Comparison of ENCODE assay signal across 11 mouse cellular contexts in the genomic region with DNA sequence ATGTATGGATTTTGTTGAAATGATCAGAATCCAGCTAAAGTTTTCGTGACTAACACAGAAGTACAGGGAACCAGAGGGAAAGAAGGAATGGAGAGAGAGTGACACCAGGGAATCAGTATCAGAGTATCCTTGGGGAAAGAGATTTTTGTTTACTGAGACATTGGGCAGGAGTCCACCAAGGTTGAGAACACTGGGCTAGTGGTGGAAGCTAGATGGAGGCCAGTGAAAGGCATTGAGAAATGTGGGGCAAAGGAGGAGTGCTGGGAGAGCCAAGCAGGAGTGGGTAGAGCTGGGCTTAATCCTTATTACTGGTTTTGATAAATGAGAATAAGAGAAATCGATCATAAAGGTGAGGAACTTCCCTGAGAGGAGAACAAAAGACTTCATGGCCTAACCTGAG. TPM values are rescaled to one million over a fixed set of nuclear protein-coding genes. Genes with fewer than 3 reads are reported as not detected.
DNase-seq lines count a peak whose midpoint lies in the region; ATAC-seq and TF ChIP-seq lines count a peak whose summit lies in the region.
"Had no signal": no experiment of that assay in that cellular context is flagged by ENCODE, and none has a peak within 500 bp of the region (broad histone marks: within the 10 kb centered on the region; RNA-seq: fewer than 3 reads in every experiment).

No protein-coding gene starts in this region.

- no peak for TF ChIP-seq CTCF in stomach, postnatal 0 days (IDR thresholded peaks at IDR 0.05; ENCODE audit: low read depth)

- no peak for ATAC-seq in lung, embryonic 16.5 days (ENCODE audit: low read depth)
- no peak for ATAC-seq in intestine, embryonic 15.5 days
- no peak for ATAC-seq in stomach, postnatal 0 days (ENCODE audit: low FRiP score, low TSS enrichment)
- no peak for ATAC-seq in forebrain, embryonic 14.5 days
- ATAC-seq: forebrain, embryonic 13.5 days had no signal

- DNase-seq in heart, embryonic 10.5 days (ENCODE audit: low spot score), result no peak
- no peak for DNase-seq in heart, postnatal 10 days
- DNase-seq in lung, adult 18-20 months, result no peak
- no peak for DNase-seq in stomach, postnatal 0 days (ENCODE audit: low spot score)
- no peak for DNase-seq in forebrain, embryonic 14.5 days (ENCODE audit: low spot score)
- no peak for DNase-seq in layer of hippocampus, postnatal 14 days (ENCODE audit: low spot score in 2 of 2)
- DNase-seq: kidney, postnatal 14 days; midbrain, embryonic 14.5 days had no signal

- H3K27ac ChIP-seq in heart, embryonic 10.5 days, result peak overlapping the region; percentile 47; the same call in 1 of the 2 replicates
- peak overlapping the region; percentile 55 for H3K27ac ChIP-seq in lung, embryonic 16.5 days (ENCODE audit: low read length)
- H3K27ac ChIP-seq in intestine, embryonic 15.5 days, result no peak overlapping the region
- no peak overlapping the region for H3K27ac ChIP-seq in stomach, postnatal 0 days (replicated peaks)
- no peak overlapping the region for H3K27ac ChIP-seq in forebrain, embryonic 14.5 days (ENCODE audit: low read depth, low read length)
- H3K27ac ChIP-seq: forebrain, embryonic 13.5 days had no signal

- H3K9me3 ChIP-seq in heart, embryonic 10.5 days, result no peaks in the 10 kb centered on the region
- H3K9me3 ChIP-seq in lung, embryonic 16.5 days (ENCODE audit: control insufficient read depth, low read length), result no peaks in the 10 kb centered on the region
- no peaks in the 10 kb centered on the region for H3K9me3 ChIP-seq in intestine, embryonic 15.5 days
- no peaks in the 10 kb centered on the region for H3K9me3 ChIP-seq in stomach, postnatal 0 days (ENCODE audit: control insufficient read depth, low read length)
- H3K9me3 ChIP-seq in forebrain, embryonic 14.5 days (replicated peaks; ENCODE audit: control insufficient read depth, low read length), result no peaks in the 10 kb centered on the region
- H3K9me3 ChIP-seq: forebrain, embryonic 13.5 days had no signal

- no peaks in the 10 kb centered on the region for H3K27me3 ChIP-seq in heart, embryonic 10.5 days (ENCODE audit: insufficient read depth, poor library complexity, severe bottlenecking)
- no peaks in the 10 kb centered on the region for H3K27me3 ChIP-seq in lung, embryonic 16.5 days (ENCODE audit: control insufficient read depth, insufficient read depth, low read depth, low read length)
- H3K27me3 ChIP-seq in intestine, embryonic 15.5 days (replicated peaks), result no peaks in the 10 kb centered on the region
- H3K27me3 ChIP-seq in stomach, postnatal 0 days (ENCODE audit: control insufficient read depth, insufficient read depth, low read length), result no peaks in the 10 kb centered on the region
- H3K27me3 ChIP-seq in forebrain, embryonic 14.5 days (replicated peaks; ENCODE audit: control insufficient read depth, insufficient read depth, low read length), result no peaks in the 10 kb centered on the region
- H3K27me3 ChIP-seq: forebrain, embryonic 13.5 days had no signal

- 82% methylated on average over 2 of the region's 2 CpGs for WGBS in heart, embryonic 10.5 days
- WGBS in lung, embryonic 16.5 days, result 81% methylated on average over 2 of the region's 2 CpGs
- WGBS in intestine, embryonic 15.5 days, result 86% methylated on average over 2 of the region's 2 CpGs
- WGBS in stomach, postnatal 0 days, result 81% methylated on average over 2 of the region's 2 CpGs
- 78% methylated on average over 2 of the region's 2 CpGs for WGBS in forebrain, embryonic 14.5 days

- H3K36me3 ChIP-seq in heart, embryonic 10.5 days, result peaks cover 9% of the 10 kb centered on the region; the same call in 1 of the 2 replicates
- no peaks in the 10 kb centered on the region for H3K36me3 ChIP-seq in lung, embryonic 16.5 days (ENCODE audit: control insufficient read depth, insufficient read depth, low read length)
- H3K36me3 ChIP-seq in intestine, embryonic 15.5 days, result no peaks in the 10 kb centered on the region
- no peaks in the 10 kb centered on the region for H3K36me3 ChIP-seq in stomach, postnatal 0 days (ENCODE audit: control insufficient read depth, insufficient read depth, low read length)
- H3K36me3 ChIP-seq in forebrain, embryonic 14.5 days (ENCODE audit: control insufficient read depth, insufficient read depth, low read length), result no peaks in the 10 kb centered on the region

- peak overlapping the region; percentile 76 for H3K4me2 ChIP-seq in lung, embryonic 16.5 days (ENCODE audit: low read depth, low read length)
- 0 out of 2 replicates have a peak overlapping the region, but pooled peaks have one; percentile 47 for H3K4me2 ChIP-seq in intestine, embryonic 15.5 days (replicated peaks)
- H3K4me2 ChIP-seq in stomach, postnatal 0 days (replicated peaks; ENCODE audit: low read depth), result peak overlapping the region; percentile 45; the same call in 1 of the 2 replicates
- no peak overlapping the region for H3K4me2 ChIP-seq in forebrain, embryonic 14.5 days (ENCODE audit: low read length)
- H3K4me2 ChIP-seq: forebrain, embryonic 13.5 days had no signal

- intact Hi-C loops in heart, postnatal 10 days (cut with DNase I), result loop anchor here (5.0 to 10.0 kb wide), 3 partner anchors 38 to 1835 kb away; a partner anchor contains a TSS

- no peak for TF ChIP-seq EP300 in stomach, postnatal 0 days (optimal IDR thresholded peaks at IDR 0.05)

- peak overlapping the region; percentile 75 for H3K4me3 ChIP-seq in heart, embryonic 10.5 days
- peak overlapping the region; percentile 57 for H3K4me3 ChIP-seq in lung, embryonic 16.5 days (ENCODE audit: low read length)
- H3K4me3 ChIP-seq in intestine, embryonic 15.5 days (replicated peaks), result no peak overlapping the region
- no peak overlapping the region for H3K4me3 ChIP-seq in stomach, postnatal 0 days (ENCODE audit: low read depth, low read length)
- H3K4me3 ChIP-seq in forebrain, embryonic 14.5 days (ENCODE audit: low read depth, low read length), result no peak overlapping the region
- H3K4me3 ChIP-seq: forebrain, embryonic 13.5 days had no signal

- peak overlapping the region; percentile 10; the same call in 1 of the 2 replicates for H3K9ac ChIP-seq in lung, embryonic 16.5 days (ENCODE audit: low read length)
- no peak overlapping the region for H3K9ac ChIP-seq in intestine, embryonic 15.5 days
- no peak overlapping the region for H3K9ac ChIP-seq in stomach, postnatal 0 days (ENCODE audit: low read length)
- H3K9ac ChIP-seq in forebrain, embryonic 14.5 days (ENCODE audit: low read length), result no peak overlapping the region
- H3K9ac ChIP-seq: forebrain, embryonic 13.5 days had no signal

- H3K4me1 ChIP-seq in heart, embryonic 10.5 days, result peaks cover 39% of the 10 kb centered on the region
- peaks cover 20% of the 10 kb centered on the region for H3K4me1 ChIP-seq in lung, embryonic 16.5 days (replicated peaks; ENCODE audit: control insufficient read depth, insufficient read depth, low read length)
- no peaks in the 10 kb centered on the region; the same call in 1 of the 2 replicates for H3K4me1 ChIP-seq in intestine, embryonic 15.5 days (replicated peaks)
- 0 out of 2 replicates have a peak, but pooled peaks cover 3% of the 10 kb centered on the region for H3K4me1 ChIP-seq in stomach, postnatal 0 days (replicated peaks; ENCODE audit: control insufficient read depth, insufficient read depth)
- peaks cover 7% of the 10 kb centered on the region; the same call in 1 of the 2 replicates for H3K4me1 ChIP-seq in forebrain, embryonic 14.5 days (ENCODE audit: control insufficient read depth, insufficient read depth, low read length)

RNA-seq across cellular contexts. Expression of a gene that starts 4.2 kb away (rescaled TPM):
- 60.0 and 129 TPM in 2 replicates for polyA plus RNA-seq in heart, embryonic 10.5 days (2016; fragmentation: Nextera tagmentation; extraction: Ambion mirVana)
- 100 to 1,000 TPM; 207 to 219 TPM for total RNA-seq in heart, postnatal 10 days (2021)
- polyA plus RNA-seq in lung, embryonic 16.5 days (2015; fragmentation: Nextera tagmentation; extraction: Ambion mirVana), result 127 and 131 TPM in 2 replicates
- 53.6 and 53.8 TPM in 2 replicates for polyA plus RNA-seq in intestine, embryonic 15.5 days (2015; fragmentation: Nextera tagmentation; extraction: Ambion mirVana)
- 27.6 and 28.9 TPM in 2 replicates for polyA plus RNA-seq in stomach, postnatal 0 days (2015; fragmentation: Nextera tagmentation; extraction: Ambion mirVana)
- polyA plus RNA-seq in forebrain, embryonic 14.5 days (2014; fragmentation: Nextera tagmentation; extraction: Ambion mirVana), result 12.3 and 15.6 TPM in 2 replicates
- total RNA-seq in layer of hippocampus, postnatal 14 days (2021), result 10 to 100 TPM; 11.4 to 14.5 TPM

Comparison
In these comparisons a context has a peak if more than half of its experiments do, and no peak if none do; other contexts are left out.
1. H3K27ac ChIP-seq: peak in heart, embryonic 10.5 days (single experiment) and lung, embryonic 16.5 days (single experiment); none in intestine, embryonic 15.5 days (single experiment), stomach, postnatal 0 days (single experiment) and forebrain, embryonic 14.5 days (single experiment).
2. H3K4me3 ChIP-seq: peak in heart, embryonic 10.5 days (single experiment) and lung, embryonic 16.5 days (single experiment); none in intestine, embryonic 15.5 days (single experiment), stomach, postnatal 0 days (single experiment) and forebrain, embryonic 14.5 days (single experiment).